Mouse (Mus musculus): Measurements from ENCODE around the gene Sgms1. TPM values are rescaled to one million over a fixed set of nuclear protein-coding genes. Genes with fewer than 3 reads are reported as not detected.

Gene Sgms1
- polyA plus RNA-seq, 1 experiment from 2014 or later: 15.7 TPM

- Histone ChIP-seq H3K4me3 (no peak overlapping the region), H3K27me3 (no peaks in the 10 kb centered on the region), H3K27ac (replicated peaks) (no peak overlapping the region), H3K4me2 (replicated peaks) (no peak overlapping the region), H3K36me3 (no peaks in the 10 kb centered on the region), H3K9ac (replicated peaks) (no peak overlapping the region), H3K9me3 (no peaks in the 10 kb centered on the region), H3K4me1 (no peaks in the 10 kb centered on the region)
- ATAC-seq (replicated peaks): no peak
- 83% methylated on average over 5 of the region's 5 CpGs for WGBS
These were observed 151.8 kb downstream of the Sgms1 start for GRCm38 (mm10) chr19:32237685-32238084.

GRCm38 (mm10) chr19:32237173-32237583, 152.3 kb downstream of the Sgms1 start:
- no peaks in the 10 kb centered on the region for H3K9me3 ChIP-seq
- H3K4me1 ChIP-seq: no peaks in the 10 kb centered on the region
- no peak overlapping the region for H3K27ac ChIP-seq (replicated peaks)
- H3K9ac ChIP-seq (replicated peaks): no peak overlapping the region
- H3K4me3 ChIP-seq: no peak overlapping the region
- WGBS: 82% methylated on average over 3 of the region's 3 CpGs
- no peak overlapping the region for H3K4me2 ChIP-seq (replicated peaks)
- H3K36me3 ChIP-seq: no peaks in the 10 kb centered on the region
- no peaks in the 10 kb centered on the region for H3K27me3 ChIP-seq
- no peak for ATAC-seq (replicated peaks)

GRCm38 (mm10) chr19:32234717-32235434, 154.6 kb downstream of the Sgms1 start:
- Histone ChIP-seq H3K4me1 (no peaks in the 10 kb centered on the region), H3K9me3 (no peaks in the 10 kb centered on the region), H3K9ac (replicated peaks) (no peak overlapping the region), H3K4me3 (no peak overlapping the region), H3K4me2 (replicated peaks) (no peak overlapping the region), H3K36me3 (no peaks in the 10 kb centered on the region), H3K27me3 (no peaks in the 10 kb centered on the region), H3K27ac (replicated peaks) (no peak overlapping the region)
- no peak for ATAC-seq (replicated peaks)
- WGBS: 82% methylated on average over 6 of the region's 6 CpGs

- no peak for ATAC-seq (replicated peaks)
- Histone ChIP-seq H3K27ac (replicated peaks) (no peak overlapping the region), H3K9me3 (no peaks in the 10 kb centered on the region), H3K9ac (replicated peaks) (no peak overlapping the region), H3K36me3 (no peaks in the 10 kb centered on the region), H3K4me3 (no peak overlapping the region), H3K4me2 (replicated peaks) (no peak overlapping the region), H3K27me3 (no peaks in the 10 kb centered on the region), H3K4me1 (no peaks in the 10 kb centered on the region)
- WGBS: 78% methylated on average over 10 of the region's 10 CpGs
These were observed 158.2 kb downstream of the Sgms1 start for GRCm38 (mm10) chr19:32231292-32231691.

- Histone ChIP-seq H3K4me1 (no peaks in the 10 kb centered on the region), H3K4me2 (replicated peaks) (no peak overlapping the region), H3K36me3 (no peaks in the 10 kb centered on the region), H3K27me3 (no peaks in the 10 kb centered on the region), H3K9ac (replicated peaks) (no peak overlapping the region), H3K4me3 (no peak overlapping the region), H3K27ac (replicated peaks) (no peak overlapping the region), H3K9me3 (no peaks in the 10 kb centered on the region)
- ATAC-seq (replicated peaks): no peak
- 56% methylated on average over 5 of the region's 5 CpGs for WGBS
These were observed 158.7 kb downstream of the Sgms1 start for GRCm38 (mm10) chr19:32230798-32231197.

- no peaks in the 10 kb centered on the region for H3K4me1 ChIP-seq
- 82% methylated on average over 5 of the region's 5 CpGs for WGBS
- no peaks in the 10 kb centered on the region for H3K27me3 ChIP-seq
- no peak overlapping the region for H3K27ac ChIP-seq (replicated peaks)
- no peaks in the 10 kb centered on the region for H3K9me3 ChIP-seq
- H3K36me3 ChIP-seq: no peaks in the 10 kb centered on the region
- ATAC-seq (replicated peaks): no peak
- no peak overlapping the region for H3K9ac ChIP-seq (replicated peaks)
- no peak overlapping the region for H3K4me2 ChIP-seq (replicated peaks)
- H3K4me3 ChIP-seq: no peak overlapping the region
These were observed 159.2 kb downstream of the Sgms1 start for GRCm38 (mm10) chr19:32230301-32230700.

- Histone ChIP-seq H3K36me3 (no peaks in the 10 kb centered on the region), H3K27me3 (no peaks in the 10 kb centered on the region), H3K4me1 (no peaks in the 10 kb centered on the region), H3K9me3 (no peaks in the 10 kb centered on the region), H3K9ac (replicated peaks) (no peak overlapping the region), H3K27ac (replicated peaks) (no peak overlapping the region), H3K4me3 (no peak overlapping the region), H3K4me2 (replicated peaks) (no peak overlapping the region)
- WGBS: 87% methylated on average over 5 of the region's 5 CpGs
- no peak for ATAC-seq (replicated peaks)
These were observed 159.7 kb downstream of the Sgms1 start for GRCm38 (mm10) chr19:32229776-32230175.

GRCm38 (mm10) chr19:32227175-32227574, 162.3 kb downstream of the Sgms1 start:
- Histone ChIP-seq H3K4me2 (replicated peaks) (no peak overlapping the region), H3K27me3 (no peaks in the 10 kb centered on the region), H3K9me3 (no peaks in the 10 kb centered on the region), H3K36me3 (no peaks in the 10 kb centered on the region), H3K27ac (replicated peaks) (no peak overlapping the region), H3K4me1 (no peaks in the 10 kb centered on the region), H3K4me3 (no peak overlapping the region), H3K9ac (replicated peaks) (no peak overlapping the region)
- WGBS: 95% methylated on average over 2 of the region's 2 CpGs
- no peak for ATAC-seq (replicated peaks)

- WGBS: 57% methylated on average over 9 of the region's 9 CpGs
- no peak overlapping the region for H3K9ac ChIP-seq (replicated peaks)
- H3K27me3 ChIP-seq: no peaks in the 10 kb centered on the region
- no peak overlapping the region for H3K4me3 ChIP-seq
- H3K4me1 ChIP-seq: no peaks in the 10 kb centered on the region
- no peak for ATAC-seq (replicated peaks)
- H3K4me2 ChIP-seq (replicated peaks): no peak overlapping the region
- no peaks in the 10 kb centered on the region for H3K9me3 ChIP-seq
- no peak overlapping the region for H3K27ac ChIP-seq (replicated peaks)
- H3K36me3 ChIP-seq: no peaks in the 10 kb centered on the region
These were observed 164.4 kb downstream of the Sgms1 start for GRCm38 (mm10) chr19:32225097-32225490.

- 84% methylated on average over 2 of the region's 2 CpGs for WGBS
- H3K4me3 ChIP-seq: no peak overlapping the region
- no peaks in the 10 kb centered on the region for H3K4me1 ChIP-seq
- no peaks in the 10 kb centered on the region for H3K9me3 ChIP-seq
- no peaks in the 10 kb centered on the region for H3K27me3 ChIP-seq
- H3K36me3 ChIP-seq: no peaks in the 10 kb centered on the region
- H3K9ac ChIP-seq (replicated peaks): no peak overlapping the region
- no peak overlapping the region for H3K27ac ChIP-seq (replicated peaks)
- ATAC-seq (replicated peaks): no peak
- no peak overlapping the region for H3K4me2 ChIP-seq (replicated peaks)
These were observed 165.0 kb downstream of the Sgms1 start for GRCm38 (mm10) chr19:32224318-32225096.

GRCm38 (mm10) chr19:32223751-32224174, 165.8 kb downstream of the Sgms1 start:
- H3K9ac ChIP-seq (replicated peaks): no peak overlapping the region
- no peaks in the 10 kb centered on the region for H3K9me3 ChIP-seq
- H3K4me2 ChIP-seq (replicated peaks): no peak overlapping the region
- no peak overlapping the region for H3K4me3 ChIP-seq
- H3K4me1 ChIP-seq: no peaks in the 10 kb centered on the region
- no peaks in the 10 kb centered on the region for H3K36me3 ChIP-seq
- H3K27me3 ChIP-seq: no peaks in the 10 kb centered on the region
- 70% methylated on average over 3 of the region's 3 CpGs for WGBS
- ATAC-seq (replicated peaks): no peak
- no peak overlapping the region for H3K27ac ChIP-seq (replicated peaks)

GRCm38 (mm10) chr19:32222083-32222482, 167.4 kb downstream of the Sgms1 start:
- WGBS: 90% methylated on average over 11 of the region's 11 CpGs
- H3K27me3 ChIP-seq: no peaks in the 10 kb centered on the region
- H3K36me3 ChIP-seq: no peaks in the 10 kb centered on the region
- no peak overlapping the region for H3K9ac ChIP-seq (replicated peaks)
- no peak overlapping the region for H3K27ac ChIP-seq (replicated peaks)
- H3K9me3 ChIP-seq: no peaks in the 10 kb centered on the region
- ATAC-seq (replicated peaks): no peak
- H3K4me3 ChIP-seq: no peak overlapping the region
- no peaks in the 10 kb centered on the region for H3K4me1 ChIP-seq
- no peak overlapping the region for H3K4me2 ChIP-seq (replicated peaks)

All from forebrain, embryonic 15.5 days (tissue).